Mouse (Mus musculus) neural tube, embryonic 15.5 days (tissue): ENCODE data around the gene Cdkl2. TPM values are rescaled to one million over a fixed set of nuclear protein-coding genes. Genes with fewer than 3 reads are reported as not detected.

Experiments
- ATAC-seq: fragments of 200-750 bp; cut with Nextera tagmentation; 2 replicates; pipeline ENCODE4 v1.8.0; 2017; ENCODE audit warnings: mild to moderate bottlenecking, moderate TSS enrichment, moderate library complexity; ENCODE audit not compliant: low FRiP score
- H3K27ac ChIP-seq: fragments of 300-500 bp; sonication (generic); replicated peaks from 2 replicates; pipeline ENCODE4 v1.5.1; 2015; ENCODE audit warnings: mild to moderate bottlenecking, inconsistent platforms
- H3K27me3 ChIP-seq: fragments of 300-500 bp; sonication (generic); replicated peaks from 2 replicates; pipeline ENCODE4 v1.6.1; 2015; ENCODE audit warnings: inconsistent platforms
- H3K36me3 ChIP-seq: fragments of 300-500 bp; sonication (generic); 2 replicates; pipeline ENCODE4 v1.6.1; 2015; ENCODE audit warnings: inconsistent platforms
- H3K4me1 ChIP-seq: fragments of 300-500 bp; sonication (generic); 2 replicates; pipeline ENCODE4 v1.6.1; 2015; ENCODE audit warnings: inconsistent platforms
- H3K4me2 ChIP-seq: fragments of 300-500 bp; sonication (generic); 2 replicates; pipeline ENCODE4 v1.6.1; 2015; ENCODE audit warnings: inconsistent platforms, mild to moderate bottlenecking, moderate library complexity
- H3K4me3 ChIP-seq: fragments of 300-500 bp; sonication (generic); replicated peaks from 2 replicates; pipeline ENCODE4 v1.5.1; 2015; ENCODE audit warnings: mild to moderate bottlenecking, inconsistent platforms
- H3K9ac ChIP-seq: fragments of 300-500 bp; sonication (generic); replicated peaks from 2 replicates; pipeline ENCODE4 v1.6.1; 2015; ENCODE audit warnings: mild to moderate bottlenecking, inconsistent platforms
- H3K9me3 ChIP-seq: fragments of 300-500 bp; sonication (generic); replicated peaks from 2 replicates; pipeline ENCODE4 v1.6.1; 2016; ENCODE audit warnings: inconsistent platforms
- WGBS: fragments of 180-500 bp; shearing (Covaris S2); methylation state at CpG from one replicate; pipeline ENCODE4 v1.1.7; 2015; ENCODE audit warnings: mixed read lengths; 5-methylcytosine and 5-hydroxymethylcytosine counted together
- polyA plus RNA-seq: library from polyadenylated mRNA; unstranded; fragments of >200 nt; fragmentation: Nextera tagmentation; extraction: Ambion mirVana; gene quantifications from 2 replicates; pipeline ENCODE4 v1.2.1, GENCODE M21; 2015

The Cdkl2 gene
- polyA plus RNA-seq, 1 experiment from 2014 or later, result 17.4 TPM

- H3K4me2 ChIP-seq, result no peak overlapping the region
- H3K36me3 ChIP-seq, result peaks cover 10% of the 10 kb centered on the region
- no peak for ATAC-seq
- H3K4me1 ChIP-seq, result peaks cover 12% of the 10 kb centered on the region
- no peaks in the 10 kb centered on the region for H3K27me3 ChIP-seq
- WGBS, result 96% methylated on average over 12 of the region's 14 CpGs
- H3K9ac ChIP-seq, result no peak overlapping the region
- H3K9me3 ChIP-seq, result no peaks in the 10 kb centered on the region
- H3K27ac ChIP-seq, result no peak overlapping the region
- H3K4me3 ChIP-seq, result no peak overlapping the region
Measured at GRCm38 (mm10) chr5:92074061-92074460, 30.4 kb upstream of the Cdkl2 start.

DNA sequence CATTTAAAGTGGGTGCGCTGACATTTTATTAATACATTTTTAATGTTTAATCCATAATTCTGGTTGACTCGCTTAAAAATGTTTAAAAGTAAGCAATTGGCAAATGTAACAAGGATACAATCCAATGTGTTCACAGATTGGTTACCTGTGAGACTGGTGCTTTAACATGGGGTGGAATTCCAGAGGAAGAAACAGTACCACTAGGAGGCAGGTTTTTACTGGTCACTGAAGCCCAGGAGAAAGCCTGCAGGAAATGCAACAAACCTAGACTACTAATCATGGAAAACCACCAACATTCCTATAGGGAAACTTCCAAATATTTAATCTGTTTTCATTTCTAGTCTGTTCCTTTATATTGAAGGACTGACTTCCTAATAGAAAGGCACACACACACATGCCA lies 19.5 kb upstream of the Cdkl2 start:
- Histone ChIP-seq H3K9ac (no peak overlapping the region), H3K36me3 (peaks cover 56% of the 10 kb centered on the region), H3K27me3 (no peaks in the 10 kb centered on the region), H3K9me3 (no peaks in the 10 kb centered on the region), H3K4me1 (no peaks in the 10 kb centered on the region), H3K4me2 (no peak overlapping the region), H3K27ac (no peak overlapping the region), H3K4me3 (no peak overlapping the region)
- 98% methylated on average over 2 of the region's 2 CpGs for WGBS
- no peak for ATAC-seq

DNA sequence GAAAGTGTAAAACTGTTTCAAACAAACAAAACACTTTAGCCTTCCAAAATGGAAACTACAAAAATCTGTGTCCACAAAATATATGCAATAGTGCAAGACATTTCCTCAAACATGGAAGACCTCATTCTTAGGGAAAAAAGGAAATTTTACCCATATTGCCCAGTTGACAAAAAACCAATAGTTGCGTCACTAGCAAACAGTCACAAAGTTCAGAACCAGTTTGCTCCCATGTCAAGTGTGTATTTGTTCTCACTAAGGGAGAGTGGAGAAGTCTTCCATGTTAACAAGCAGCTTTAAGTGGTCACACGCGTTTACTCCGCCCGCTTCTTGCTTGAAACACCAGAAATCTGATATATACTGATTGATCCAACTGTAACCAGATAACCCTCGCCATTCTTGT lies 9.2 kb upstream of the Cdkl2 start:
- no peaks in the 10 kb centered on the region for H3K27me3 ChIP-seq
- peaks cover 49% of the 10 kb centered on the region for H3K36me3 ChIP-seq
- no peak overlapping the region for H3K27ac ChIP-seq
- no peaks in the 10 kb centered on the region for H3K4me1 ChIP-seq
- no peak for ATAC-seq
- H3K4me2 ChIP-seq, result no peak overlapping the region
- H3K4me3 ChIP-seq, result no peak overlapping the region
- 94% methylated on average over 6 of the region's 6 CpGs for WGBS
- no peak overlapping the region for H3K9ac ChIP-seq
- H3K9me3 ChIP-seq, result no peaks in the 10 kb centered on the region

DNA sequence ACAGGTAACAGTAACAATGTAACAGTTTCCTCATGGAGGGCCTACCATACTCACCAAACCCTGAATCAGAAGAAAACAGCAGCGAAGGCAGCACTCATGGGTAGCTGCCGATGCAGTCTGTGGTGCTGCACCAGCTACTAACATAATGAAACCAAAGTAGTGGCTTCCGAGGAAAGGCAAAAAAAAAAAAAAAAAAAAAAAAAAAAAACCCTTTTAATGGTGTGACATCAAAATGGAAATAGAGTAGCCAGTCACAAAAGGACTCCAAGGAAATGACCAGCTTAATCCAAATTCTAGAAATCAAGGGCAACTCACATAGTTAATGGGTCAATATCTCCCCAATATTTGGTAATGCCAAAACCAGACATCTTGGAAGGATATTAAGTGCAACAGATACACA lies 6.7 kb upstream of the Cdkl2 start:
- Histone ChIP-seq H3K4me2 (no peak overlapping the region), H3K9ac (no peak overlapping the region), H3K27me3 (no peaks in the 10 kb centered on the region), H3K27ac (no peak overlapping the region), H3K4me3 (no peak overlapping the region), H3K9me3 (no peaks in the 10 kb centered on the region), H3K36me3 (peaks cover 26% of the 10 kb centered on the region), H3K4me1 (no peaks in the 10 kb centered on the region)
- 86% methylated on average over 3 of the region's 3 CpGs for WGBS
- no peak for ATAC-seq

DNA sequence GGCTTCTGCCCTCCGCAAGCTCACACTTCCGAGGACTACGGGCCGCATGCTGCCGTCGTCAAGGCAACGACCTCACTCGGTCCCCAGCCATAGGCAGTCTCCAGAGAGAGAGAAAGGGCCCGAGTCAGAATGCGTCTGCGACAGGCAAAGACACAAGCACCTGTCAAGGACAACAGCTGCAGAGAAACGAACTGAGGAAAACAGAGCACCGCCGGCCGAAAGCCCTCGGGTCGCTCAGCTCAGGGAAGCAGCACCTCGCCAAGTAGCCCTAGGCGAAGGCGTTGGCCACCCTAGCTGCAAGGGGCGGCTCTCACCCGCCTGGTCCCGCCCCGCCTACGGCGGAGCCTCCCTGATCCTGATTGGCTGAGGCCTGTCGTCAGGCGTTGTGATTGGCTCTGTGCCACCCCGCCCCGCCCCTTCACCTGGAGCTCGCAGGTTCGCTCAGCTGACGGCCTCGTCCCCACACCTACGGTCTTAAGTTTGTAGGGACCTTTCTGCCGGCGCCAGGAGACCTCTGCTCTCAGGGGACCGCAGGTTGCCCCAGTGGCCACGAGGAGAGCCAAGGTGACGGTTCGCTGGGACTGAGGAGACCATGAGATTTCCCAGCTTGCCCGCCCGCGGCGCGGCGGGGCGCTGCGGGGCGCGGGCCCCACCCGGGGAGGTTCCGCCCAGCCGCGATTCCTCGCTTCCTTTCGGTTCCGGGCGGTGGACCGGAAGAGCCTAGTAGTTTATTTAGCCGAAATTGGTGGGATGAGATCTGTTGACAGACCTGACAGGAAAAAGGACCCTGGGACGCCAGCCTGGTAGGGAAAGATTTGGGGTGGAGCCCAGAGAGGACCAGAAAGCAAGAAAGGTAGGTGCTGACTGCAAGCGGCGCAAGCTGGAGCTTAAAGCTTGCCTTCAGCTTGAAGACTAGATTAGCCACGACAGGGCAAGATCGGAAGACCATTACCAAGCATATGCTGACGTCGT lies 1.0 kb downstream of the Cdkl2 start:
- H3K9ac ChIP-seq, result peak overlapping the region; percentile 59
- peak; percentile 99 for ATAC-seq
- H3K27ac ChIP-seq, result peak overlapping the region; percentile 76
- peak overlapping the region; percentile 86 for H3K4me3 ChIP-seq
- no peaks in the 10 kb centered on the region for H3K36me3 ChIP-seq
- H3K27me3 ChIP-seq, result peaks cover 8% of the 10 kb centered on the region
- WGBS, result under 1% methylated on average over 68 of the region's 68 CpGs
- no peaks in the 10 kb centered on the region for H3K9me3 ChIP-seq
- H3K4me1 ChIP-seq, result peaks cover 10% of the 10 kb centered on the region
- H3K4me2 ChIP-seq, result peak overlapping the region; percentile 96

- Histone ChIP-seq H3K27me3 (no peaks in the 10 kb centered on the region), H3K4me1 (no peaks in the 10 kb centered on the region), H3K36me3 (no peaks in the 10 kb centered on the region), H3K4me3 (no peak overlapping the region), H3K4me2 (no peak overlapping the region), H3K9me3 (no peaks in the 10 kb centered on the region), H3K27ac (no peak overlapping the region), H3K9ac (no peak overlapping the region)
- ATAC-seq, result no peak
- WGBS, result 59% methylated on average over 2 of the region's 2 CpGs
Measured at GRCm38 (mm10) chr5:92019960-92020359, 23.7 kb downstream of the Cdkl2 start.

DNA sequence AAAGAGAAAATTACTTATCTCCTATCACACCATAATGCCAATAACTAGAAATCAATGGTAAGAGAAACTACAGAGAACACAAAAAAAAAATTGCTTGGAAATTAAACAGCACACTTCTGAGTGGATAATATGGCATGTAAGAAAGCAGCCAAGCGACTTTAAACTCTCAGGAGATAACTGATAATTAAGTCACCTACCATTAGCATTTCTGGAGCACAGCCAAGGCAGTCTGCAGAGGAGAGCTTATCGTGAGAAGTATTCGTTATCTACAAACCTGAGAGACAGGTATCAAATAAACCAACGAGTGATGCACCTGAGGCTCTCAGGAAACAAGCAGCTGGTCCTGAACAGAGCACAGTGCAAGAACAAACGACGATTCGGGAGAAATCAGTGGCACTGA lies 31.9 kb downstream of the Cdkl2 start:
- no peak for ATAC-seq
- Histone ChIP-seq H3K27me3 (no peaks in the 10 kb centered on the region), H3K27ac (no peak overlapping the region), H3K4me2 (no peak overlapping the region), H3K9me3 (no peaks in the 10 kb centered on the region), H3K9ac (no peak overlapping the region), H3K4me1 (no peaks in the 10 kb centered on the region), H3K36me3 (no peaks in the 10 kb centered on the region), H3K4me3 (no peak overlapping the region)
- 65% methylated on average over 7 of the region's 7 CpGs for WGBS

GRCm38 (mm10) chr5:92009827-92010226 lies 33.9 kb downstream of the Cdkl2 start:
- Histone ChIP-seq H3K27ac (no peak overlapping the region), H3K4me1 (no peaks in the 10 kb centered on the region), H3K9ac (no peak overlapping the region), H3K4me3 (no peak overlapping the region), H3K27me3 (no peaks in the 10 kb centered on the region), H3K9me3 (no peaks in the 10 kb centered on the region), H3K4me2 (no peak overlapping the region), H3K36me3 (no peaks in the 10 kb centered on the region)
- ATAC-seq, result no peak
- WGBS, result 43% methylated on average over 2 of the region's 2 CpGs

DNA sequence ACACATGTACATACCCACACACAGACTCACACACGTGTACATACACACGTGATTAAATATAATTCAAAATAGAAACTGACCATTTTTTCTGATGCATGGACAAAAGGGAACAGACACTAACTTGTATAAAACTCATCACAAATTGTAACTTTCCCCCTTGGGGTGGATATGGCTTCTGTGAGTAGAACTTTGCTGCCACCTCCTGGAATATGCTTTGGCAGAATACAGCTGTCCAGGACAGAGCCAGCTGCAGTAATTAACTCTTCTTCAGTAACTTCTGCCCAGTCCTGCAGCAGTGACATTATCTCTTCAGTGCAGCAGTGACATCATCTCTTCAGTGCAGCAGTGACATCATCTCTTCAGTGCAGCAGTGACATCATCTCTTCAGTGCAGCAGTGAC lies 40.7 kb downstream of the Cdkl2 start:
- WGBS, result 72% methylated on average over 2 of the region's 2 CpGs
- H3K36me3 ChIP-seq, result no peaks in the 10 kb centered on the region

DNA sequence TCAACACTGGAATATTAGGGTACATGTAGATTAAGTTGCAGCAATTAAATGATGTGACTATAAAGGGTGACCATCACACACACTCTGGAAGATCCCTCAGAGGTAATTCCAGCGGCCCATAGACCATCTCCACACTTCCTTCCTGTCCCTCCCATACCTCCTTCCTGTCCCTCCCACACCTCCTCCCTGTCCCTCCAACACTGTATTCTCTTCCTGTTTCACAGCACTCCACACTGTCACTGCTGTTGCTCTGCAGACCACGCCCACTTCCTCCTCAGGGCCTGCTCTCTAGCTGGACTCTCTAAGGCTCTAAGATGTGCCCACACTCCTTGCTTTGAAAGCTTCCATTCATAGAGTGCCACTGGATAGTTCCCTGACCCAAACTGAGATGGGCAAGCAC lies 42.9 kb downstream of the Cdkl2 start:
- Histone ChIP-seq H3K27ac (no peak overlapping the region), H3K9me3 (no peaks in the 10 kb centered on the region), H3K4me3 (no peak overlapping the region), H3K36me3 (no peaks in the 10 kb centered on the region), H3K4me2 (no peak overlapping the region), H3K4me1 (no peaks in the 10 kb centered on the region), H3K27me3 (no peaks in the 10 kb centered on the region), H3K9ac (no peak overlapping the region)
- no peak for ATAC-seq
- WGBS, result 80% methylated on average over 2 of the region's 2 CpGs

More for the DNA sequence above, 40.7 kb downstream of the Cdkl2 start:
- H3K9me3 ChIP-seq, result no peaks in the 10 kb centered on the region
- H3K27ac ChIP-seq, result no peak overlapping the region
- no peaks in the 10 kb centered on the region for H3K27me3 ChIP-seq
- H3K4me1 ChIP-seq, result no peaks in the 10 kb centered on the region
- no peak overlapping the region for H3K4me3 ChIP-seq
- peak; percentile 75; the same call in 1 of the 2 replicates for ATAC-seq
- H3K4me2 ChIP-seq, result no peak overlapping the region
- H3K9ac ChIP-seq, result no peak overlapping the region

- Histone ChIP-seq H3K27me3 (no peaks in the 10 kb centered on the region), H3K36me3 (no peaks in the 10 kb centered on the region), H3K27ac (no peak overlapping the region), H3K9ac (no peak overlapping the region), H3K4me2 (no peak overlapping the region), H3K4me1 (no peaks in the 10 kb centered on the region), H3K9me3 (no peaks in the 10 kb centered on the region), H3K4me3 (no peak overlapping the region)
- no peak for ATAC-seq
- WGBS, result 75% methylated on average over 13 of the region's 13 CpGs
Measured at GRCm38 (mm10) chr5:91994546-91994945, 49.1 kb downstream of the Cdkl2 start.

DNA sequence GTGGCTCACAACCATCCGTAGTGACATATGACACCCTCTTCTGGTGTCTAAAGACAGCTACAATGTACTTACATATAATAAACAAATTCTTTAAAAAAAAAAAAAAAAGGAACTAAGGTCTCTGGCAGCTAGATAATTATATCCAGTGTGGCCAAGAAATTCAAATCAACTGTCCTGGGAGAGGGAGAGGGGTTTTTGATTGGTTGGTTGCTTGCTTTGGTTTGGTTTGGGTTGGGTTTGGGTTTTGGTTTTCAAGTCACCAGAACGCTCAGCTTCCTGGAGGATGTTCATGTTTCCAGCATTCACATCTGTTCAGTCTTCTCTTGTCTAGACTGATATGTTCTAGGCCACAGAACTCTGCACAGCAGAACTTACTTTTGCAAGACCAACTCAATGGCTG lies 50.6 kb downstream of the Cdkl2 start:
- WGBS, result 89% methylated on average over 2 of the region's 2 CpGs
- H3K27ac ChIP-seq, result no peak overlapping the region
- H3K27me3 ChIP-seq, result no peaks in the 10 kb centered on the region
- no peak overlapping the region for H3K9ac ChIP-seq
- no peak for ATAC-seq
- H3K4me2 ChIP-seq, result no peak overlapping the region
- no peaks in the 10 kb centered on the region for H3K36me3 ChIP-seq
- no peaks in the 10 kb centered on the region for H3K4me1 ChIP-seq
- H3K9me3 ChIP-seq, result no peaks in the 10 kb centered on the region
- H3K4me3 ChIP-seq, result no peak overlapping the region
